9 mouse cellular contexts compared by ENCODE assay signal in genomic region chr8:10223528-10224194, GRCm38 (mm10).
DNase-seq lines count a peak whose midpoint lies in the region; ATAC-seq and TF ChIP-seq lines count a peak whose summit lies in the region.
"Had no signal": no experiment of that assay in that cellular context is flagged by ENCODE, and none has a peak within 500 bp of the region (broad histone marks: within the 10 kb centered on the region; RNA-seq: fewer than 3 reads in every experiment).

No protein-coding gene starts in this region.

- no peak for ATAC-seq in kidney, embryonic 15.5 days (replicated peaks; ENCODE audit: low FRiP score)
- ATAC-seq in forebrain, embryonic 14.5 days, result peak; percentile 51; the same call in 1 of the 2 replicates
- ATAC-seq in hindbrain, postnatal 0 days, result no peak
- ATAC-seq in neural tube, embryonic 15.5 days (ENCODE audit: low FRiP score), result peak; percentile 37; the same call in 1 of the 2 replicates

- no peak overlapping the region for H3K4me3 ChIP-seq in kidney, embryonic 15.5 days (replicated peaks)
- no peak overlapping the region for H3K4me3 ChIP-seq in forebrain, embryonic 14.5 days (ENCODE audit: low read depth, low read length)
- no peak overlapping the region for H3K4me3 ChIP-seq in hindbrain, postnatal 0 days (ENCODE audit: low read length)
- no peak overlapping the region for H3K4me3 ChIP-seq in neural tube, embryonic 15.5 days (replicated peaks)

- peak overlapping the region; percentile 45 for H3K27ac ChIP-seq in kidney, embryonic 15.5 days
- peak overlapping the region; percentile 31 for H3K27ac ChIP-seq in forebrain, embryonic 14.5 days (ENCODE audit: low read depth, low read length)
- H3K27ac ChIP-seq in hindbrain, postnatal 0 days, result peak overlapping the region; percentile 67
- H3K27ac ChIP-seq in neural tube, embryonic 15.5 days (replicated peaks), result peak overlapping the region; percentile 70

- WGBS in kidney, embryonic 15.5 days, result 27% methylated on average over 6 of the region's 6 CpGs
- 26% methylated on average over 6 of the region's 6 CpGs for WGBS in forebrain, embryonic 14.5 days
- 13% methylated on average over 6 of the region's 6 CpGs for WGBS in hindbrain, postnatal 0 days
- WGBS in neural tube, embryonic 15.5 days, result 22% methylated on average over 6 of the region's 6 CpGs

- no peak for DNase-seq in kidney, postnatal 25 days
- DNase-seq in forebrain, embryonic 14.5 days (ENCODE audit: low spot score), result peak; percentile 48
- peak; percentile 17 for DNase-seq in hindbrain, postnatal 0 days (ENCODE audit: low spot score)
- DNase-seq in adipocyte (ENCODE audit: low spot score), result no peak
- no peak for DNase-seq in gastrocnemius, postnatal 10 days
- DNase-seq: adrenal gland, postnatal 36 days; cerebellum, adult 9-11 months had no signal

- H3K9ac ChIP-seq in kidney, embryonic 15.5 days, result no peak overlapping the region
- no peak overlapping the region for H3K9ac ChIP-seq in forebrain, embryonic 14.5 days (ENCODE audit: low read length)
- no peak overlapping the region for H3K9ac ChIP-seq in hindbrain, postnatal 0 days (replicated peaks; ENCODE audit: low read length)
- no peak overlapping the region for H3K9ac ChIP-seq in neural tube, embryonic 15.5 days (replicated peaks)

- 0 out of 2 replicates have a peak, but pooled peaks cover 3% of the 10 kb centered on the region for H3K4me1 ChIP-seq in kidney, embryonic 15.5 days
- peaks cover 16% of the 10 kb centered on the region; the same call in 1 of the 2 replicates for H3K4me1 ChIP-seq in forebrain, embryonic 14.5 days (ENCODE audit: control insufficient read depth, insufficient read depth, low read length)
- peaks cover 20% of the 10 kb centered on the region for H3K4me1 ChIP-seq in hindbrain, postnatal 0 days (ENCODE audit: insufficient read depth, low read length)
- peaks cover 19% of the 10 kb centered on the region for H3K4me1 ChIP-seq in neural tube, embryonic 15.5 days

- H3K27me3 ChIP-seq in kidney, embryonic 15.5 days, result no peaks in the 10 kb centered on the region
- H3K27me3 ChIP-seq in forebrain, embryonic 14.5 days (replicated peaks; ENCODE audit: control insufficient read depth, insufficient read depth, low read length), result no peaks in the 10 kb centered on the region
- H3K27me3 ChIP-seq in hindbrain, postnatal 0 days (ENCODE audit: insufficient read depth, low read length), result no peaks in the 10 kb centered on the region
- no peaks in the 10 kb centered on the region for H3K27me3 ChIP-seq in neural tube, embryonic 15.5 days (replicated peaks)

- TF ChIP-seq CTCF in hindbrain, postnatal 0 days (IDR thresholded peaks at IDR 0.05; ENCODE audit: low read depth), result no peak

- H3K4me2 ChIP-seq in kidney, embryonic 15.5 days, result no peak overlapping the region
- peak overlapping the region; percentile 10; the same call in 1 of the 2 replicates for H3K4me2 ChIP-seq in forebrain, embryonic 14.5 days (ENCODE audit: low read length)
- peak overlapping the region; percentile 30 for H3K4me2 ChIP-seq in hindbrain, postnatal 0 days (ENCODE audit: low read depth, low read length)
- peak overlapping the region; percentile 17; the same call in 1 of the 2 replicates for H3K4me2 ChIP-seq in neural tube, embryonic 15.5 days

- no peaks in the 10 kb centered on the region for H3K36me3 ChIP-seq in kidney, embryonic 15.5 days
- no peaks in the 10 kb centered on the region for H3K36me3 ChIP-seq in forebrain, embryonic 14.5 days (ENCODE audit: control insufficient read depth, insufficient read depth, low read length)
- no peaks in the 10 kb centered on the region for H3K36me3 ChIP-seq in hindbrain, postnatal 0 days (ENCODE audit: insufficient read depth, low read length)
- no peaks in the 10 kb centered on the region for H3K36me3 ChIP-seq in neural tube, embryonic 15.5 days

- no peaks in the 10 kb centered on the region for H3K9me3 ChIP-seq in kidney, embryonic 15.5 days (replicated peaks)
- H3K9me3 ChIP-seq in forebrain, embryonic 14.5 days (replicated peaks; ENCODE audit: control insufficient read depth, low read length), result no peaks in the 10 kb centered on the region
- H3K9me3 ChIP-seq in hindbrain, postnatal 0 days (ENCODE audit: low read length), result no peaks in the 10 kb centered on the region
- no peaks in the 10 kb centered on the region for H3K9me3 ChIP-seq in neural tube, embryonic 15.5 days (replicated peaks)

Comparison
In these comparisons a context has a peak if more than half of its experiments do, and no peak if none do; other contexts are left out.
1. ATAC-seq: peak in forebrain, embryonic 14.5 days (single experiment) and neural tube, embryonic 15.5 days (single experiment); none in kidney, embryonic 15.5 days (single experiment) and hindbrain, postnatal 0 days (single experiment).
2. DNase-seq: peak in forebrain, embryonic 14.5 days (single experiment) and hindbrain, postnatal 0 days (single experiment); none in kidney, postnatal 25 days (0 of 2), adipocyte (single experiment) and gastrocnemius, postnatal 10 days (single experiment).
3. Peak in every context shown above with its lines, with median percentiles within 50 percentile points of each other: H3K27ac ChIP-seq.